Mouse (Mus musculus): ENCODE results near the gene Itprid2.

- no peak for TF ChIP-seq EP300 (IDR thresholded peaks at IDR 0.05; ENCODE audit: low read depth)
- no peak for TF ChIP-seq CTCF (IDR thresholded peaks at IDR 0.05; ENCODE audit: low read depth)
These were observed 16.3 kb upstream of the Itprid2 start for GRCm38 (mm10) chr2:79618614-79619568.
